Mouse (Mus musculus) midbrain, embryonic 14.5 days (tissue): ENCODE results near the gene Cdc45. TPM values are rescaled to one million over a fixed set of nuclear protein-coding genes. Genes with fewer than 3 reads are reported as not detected.
"Not testable (repeated sequence)": the region's sequence is repeated elsewhere in the genome, so short reads cannot be mapped to it uniquely, and the experiment has no call there.

ENCODE experiments used
- ATAC-seq: fragments of 200-750 bp; cut with Nextera tagmentation; 2 replicates; pipeline ENCODE4 v1.8.0; 2017; ENCODE audit warnings: moderate number of reproducible peaks, moderate library complexity; ENCODE audit not compliant: low FRiP score, low TSS enrichment
- DNase-seq: peaks from one replicate; pipeline ENCODE4 v3.0.0-alpha.2; 2015
- H3K27ac ChIP-seq: fragments of 300-500 bp; sonication (generic); replicated peaks from 2 replicates; pipeline ENCODE4 v1.5.1; 2014; ENCODE audit warnings: mild to moderate bottlenecking, low read depth, low read length, moderate library complexity
- H3K27me3 ChIP-seq: fragments of 300-500 bp; sonication (generic); 2 replicates; pipeline ENCODE4 v1.6.1; 2014; ENCODE audit warnings: low read length, control low read depth, mixed read lengths; ENCODE audit not compliant: control insufficient read depth, insufficient read depth
- H3K36me3 ChIP-seq: fragments of 300-500 bp; sonication (generic); 2 replicates; pipeline ENCODE4 v1.6.1; 2014; ENCODE audit warnings: low read length, control low read depth; ENCODE audit not compliant: control insufficient read depth, insufficient read depth
- H3K4me1 ChIP-seq: fragments of 300-500 bp; sonication (generic); 2 replicates; pipeline ENCODE4 v1.6.1; 2014; ENCODE audit warnings: mild to moderate bottlenecking, antibody characterized with exemption, low read length, control low read depth; ENCODE audit not compliant: control insufficient read depth, insufficient read depth
- H3K4me2 ChIP-seq: fragments of 300-500 bp; sonication (generic); 2 replicates; pipeline ENCODE4 v1.6.1; 2014; ENCODE audit warnings: mild to moderate bottlenecking, low read length, moderate library complexity
- H3K4me3 ChIP-seq: fragments of 300-500 bp; sonication (generic); replicated peaks from 2 replicates; pipeline ENCODE4 v1.5.1; 2014; ENCODE audit warnings: low read depth, low read length
- H3K9ac ChIP-seq: fragments of 300-500 bp; sonication (generic); replicated peaks from 2 replicates; pipeline ENCODE4 v1.6.1; 2014; ENCODE audit warnings: mild to moderate bottlenecking, low read length, moderate library complexity
- H3K9me3 ChIP-seq: fragments of 300-500 bp; sonication (generic); 2 replicates; pipeline ENCODE4 v1.6.1; 2016; ENCODE audit warnings: low read length, control low read depth, mixed read lengths; ENCODE audit not compliant: control insufficient read depth
- WGBS: fragments of 180-500 bp; shearing (Covaris S2); extraction: QIAGEN DNeasy Blood & Tissue Kit; methylation state at CpG from one replicate; pipeline ENCODE4 v1.1.7; 2014; 5-methylcytosine and 5-hydroxymethylcytosine counted together
- polyA plus RNA-seq: library from polyadenylated mRNA; unstranded; fragments of >200 nt; fragmentation: Nextera tagmentation; extraction: Ambion mirVana; gene quantifications from 2 replicates; pipeline ENCODE4 v1.2.1, GENCODE M21; 2014

Cdc45 gene
- 6.8 and 11.1 TPM in 2 replicates for polyA plus RNA-seq

- Histone ChIP-seq H3K9me3 (no peaks in the 10 kb centered on the region), H3K4me3 (peak within 1 kb of the TSS; percentile 67), H3K4me1 (peaks cover 8% of the 10 kb centered on the region; the same call in 1 of the 2 replicates), H3K27ac (peak within 1 kb of the TSS; percentile 63), H3K36me3 (peaks cover 25% of the 10 kb centered on the region), H3K4me2 (peak within 1 kb of the TSS; percentile 62), H3K9ac (peak within 1 kb of the TSS; percentile 67), H3K27me3 (no peaks in the 10 kb centered on the region)
- under 1% methylated on average over 42 of the region's 42 CpGs for WGBS
- ATAC-seq: peak; percentile 95
- DNase-seq: peak; percentile 95
Observed at GRCm38 (mm10) chr16:18811468-18812384, at the start of gene Cdc45, which contains the start of gene Ufd1. Gene Cdc45 (minus strand): TSS chr16:18811987. Gene Ufd1 (plus strand): TSS chr16:18811779.

GRCm38 (mm10) chr16:18860186-18860585, 48.4 kb upstream of the Cdc45 start:
- DNase-seq (no peak), ATAC-seq (no peak)
- H3K4me1 ChIP-seq: no peaks in the 10 kb centered on the region
- no peaks in the 10 kb centered on the region for H3K27me3 ChIP-seq
- H3K4me2 ChIP-seq: no peak overlapping the region
- H3K36me3 ChIP-seq: no peaks in the 10 kb centered on the region
- 73% methylated on average over 1 of the region's 1 CpGs for WGBS
- H3K9me3 ChIP-seq: no peaks in the 10 kb centered on the region
- H3K4me3 ChIP-seq: no peak overlapping the region
- H3K27ac ChIP-seq: no peak overlapping the region
- no peak overlapping the region for H3K9ac ChIP-seq

GRCm38 (mm10) chr16:18858551-18858950, 46.8 kb upstream of the Cdc45 start:
- no peaks in the 10 kb centered on the region for H3K4me1 ChIP-seq
- ATAC-seq: no peak
- DNase-seq: peak; percentile 72
- no peak overlapping the region for H3K4me2 ChIP-seq
- no peaks in the 10 kb centered on the region for H3K36me3 ChIP-seq
- H3K4me3 ChIP-seq: no peak overlapping the region
- no peak overlapping the region for H3K9ac ChIP-seq
- no peaks in the 10 kb centered on the region for H3K9me3 ChIP-seq
- no peak overlapping the region for H3K27ac ChIP-seq
- H3K27me3 ChIP-seq: no peaks in the 10 kb centered on the region

GRCm38 (mm10) chr16:18849521-18850190, 37.9 kb upstream of the Cdc45 start:
- not testable (repeated sequence) for H3K4me1 ChIP-seq, DNase-seq, H3K4me3 ChIP-seq, H3K27me3 ChIP-seq, H3K27ac ChIP-seq, H3K9ac ChIP-seq, H3K4me2 ChIP-seq, ATAC-seq, H3K36me3 ChIP-seq, H3K9me3 ChIP-seq
- WGBS: 89% methylated on average over 15 of the region's 17 CpGs

GRCm38 (mm10) chr16:18846301-18846820, 34.6 kb upstream of the Cdc45 start:
- no peak for ATAC-seq
- Histone ChIP-seq H3K4me1 (no peaks in the 10 kb centered on the region), H3K9me3 (no peaks in the 10 kb centered on the region), H3K9ac (no peak overlapping the region), H3K36me3 (no peaks in the 10 kb centered on the region), H3K27me3 (no peaks in the 10 kb centered on the region), H3K4me2 (no peak overlapping the region), H3K27ac (no peak overlapping the region), H3K4me3 (no peak overlapping the region)
- no peak for DNase-seq
- WGBS: 89% methylated on average over 15 of the region's 15 CpGs

GRCm38 (mm10) chr16:18838346-18838745, 26.6 kb upstream of the Cdc45 start:
- no peaks in the 10 kb centered on the region for H3K27me3 ChIP-seq
- 96% methylated on average over 4 of the region's 4 CpGs for WGBS
- peaks cover 25% of the 10 kb centered on the region for H3K36me3 ChIP-seq
- H3K4me3 ChIP-seq: no peak overlapping the region
- H3K9me3 ChIP-seq: no peaks in the 10 kb centered on the region
- ATAC-seq (no peak), DNase-seq (no peak)
- no peak overlapping the region for H3K9ac ChIP-seq
- no peak overlapping the region for H3K27ac ChIP-seq
- no peaks in the 10 kb centered on the region for H3K4me1 ChIP-seq
- no peak overlapping the region for H3K4me2 ChIP-seq

- 1% methylated on average over 46 of the region's 46 CpGs for WGBS
- ATAC-seq (peak; percentile 98), DNase-seq (peak; percentile 95)
- Histone ChIP-seq H3K9me3 (no peaks in the 10 kb centered on the region), H3K4me2 (peak within 1 kb of the TSS; percentile 70), H3K4me1 (no peaks in the 10 kb centered on the region), H3K27ac (peak within 1 kb of the TSS; percentile 37; the same call in 1 of the 2 replicates), H3K27me3 (no peaks in the 10 kb centered on the region), H3K9ac (peak within 1 kb of the TSS; percentile 74), H3K4me3 (peak within 1 kb of the TSS; percentile 63), H3K36me3 (peaks cover 40% of the 10 kb centered on the region)
Observed at GRCm38 (mm10) chr16:18836468-18837208, 24.9 kb upstream of the Cdc45 start, which contains the start of the genes 2510002D24Rik and Gm28539. Gene 2510002D24Rik (plus strand): TSS chr16:18836578. Gene Gm28539 (plus strand): TSS chr16:18836584.

- DNase-seq: no peak
- H3K4me1 ChIP-seq: no peaks in the 10 kb centered on the region
- peak overlapping the region; percentile 70 for H3K4me2 ChIP-seq
- no peak overlapping the region for H3K27ac ChIP-seq
- 29% methylated on average over 3 of the region's 3 CpGs for WGBS
- ATAC-seq: peak; percentile 34; the same call in 1 of the 2 replicates
- peaks cover 46% of the 10 kb centered on the region for H3K36me3 ChIP-seq
- H3K27me3 ChIP-seq: no peaks in the 10 kb centered on the region
- peak overlapping the region; percentile 63 for H3K4me3 ChIP-seq
- H3K9me3 ChIP-seq: no peaks in the 10 kb centered on the region
- no peak overlapping the region; the same call in 1 of the 2 replicates for H3K9ac ChIP-seq
Observed at GRCm38 (mm10) chr16:18836073-18836467, 24.3 kb upstream of the Cdc45 start.
